Mouse (Mus musculus) neural tube, embryonic 13.5 days (tissue): ENCODE data around the gene Tnrc6c. TPM values are rescaled to one million over a fixed set of nuclear protein-coding genes. Genes with fewer than 3 reads are reported as not detected.

Experiments used
- ATAC-seq: fragments of 200-750 bp; cut with Nextera tagmentation; 2 replicates; pipeline ENCODE4 v1.8.0; 2017; ENCODE audit warnings: low read depth, mild to moderate bottlenecking, moderate TSS enrichment, moderate library complexity
- H3K27ac ChIP-seq: fragments of 300-500 bp; sonication (generic); replicated peaks from 2 replicates; pipeline ENCODE4 v1.5.1; 2015; ENCODE audit warnings: moderate library complexity, mild to moderate bottlenecking, inconsistent platforms
- H3K27me3 ChIP-seq: fragments of 300-500 bp; sonication (generic); 2 replicates; pipeline ENCODE4 v1.6.1; 2015; ENCODE audit warnings: mild to moderate bottlenecking, inconsistent platforms
- H3K36me3 ChIP-seq: fragments of 300-500 bp; sonication (generic); 2 replicates; pipeline ENCODE4 v1.6.1; 2015; ENCODE audit warnings: mild to moderate bottlenecking, inconsistent platforms
- H3K4me1 ChIP-seq: fragments of 300-500 bp; sonication (generic); replicated peaks from 2 replicates; pipeline ENCODE4 v1.6.1; 2015; ENCODE audit warnings: inconsistent platforms
- H3K4me2 ChIP-seq: fragments of 300-500 bp; sonication (generic); 2 replicates; pipeline ENCODE4 v1.6.1; 2015; ENCODE audit warnings: inconsistent platforms, mild to moderate bottlenecking, moderate library complexity
- H3K4me3 ChIP-seq: fragments of 300-500 bp; sonication (generic); 2 replicates; pipeline ENCODE4 v1.5.1; 2015; ENCODE audit warnings: mild to moderate bottlenecking, inconsistent platforms
- H3K9ac ChIP-seq: fragments of 300-500 bp; sonication (generic); 2 replicates; pipeline ENCODE4 v1.6.1; 2015; ENCODE audit warnings: moderate library complexity, mild to moderate bottlenecking, inconsistent platforms
- H3K9me3 ChIP-seq: fragments of 300-500 bp; sonication (generic); 2 replicates; pipeline ENCODE4 v1.6.1; 2016; ENCODE audit warnings: inconsistent platforms
- WGBS: fragments of 180-500 bp; shearing (Covaris S2); methylation state at CpG from one replicate; pipeline ENCODE4 v1.1.7; 2015; 5-methylcytosine and 5-hydroxymethylcytosine counted together
- polyA plus RNA-seq: library from polyadenylated mRNA; unstranded; fragments of >200 nt; fragmentation: Nextera tagmentation; extraction: Ambion mirVana; gene quantifications from 2 replicates; pipeline ENCODE4 v1.2.1, GENCODE M21; 2015

Gene Tnrc6c
- polyA plus RNA-seq, 1 experiment from 2014 or later: 26.5 TPM

DNA sequence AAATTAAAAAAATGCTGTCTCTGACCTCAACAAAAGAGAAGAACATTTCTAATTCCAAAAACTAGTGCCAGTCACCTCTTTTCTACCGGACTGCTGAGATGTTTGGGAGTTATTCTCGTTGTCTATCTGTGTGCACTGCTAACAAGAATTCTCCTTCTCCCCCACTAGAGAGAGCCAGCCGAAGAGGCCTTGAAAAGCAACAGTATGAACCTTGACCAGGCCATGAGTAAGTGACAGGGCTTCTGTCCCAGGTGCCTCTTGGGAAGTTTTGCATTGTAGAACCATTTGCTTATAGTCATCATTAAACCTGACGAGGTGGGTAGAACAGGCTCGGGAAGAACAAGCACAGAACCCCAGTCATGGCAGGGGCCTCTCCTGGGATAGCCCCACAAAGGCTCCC, 84.0 kb downstream of the Tnrc6c start:
- no peak overlapping the region for H3K27ac ChIP-seq
- H3K27me3 ChIP-seq: no peaks in the 10 kb centered on the region
- H3K4me1 ChIP-seq: no peaks in the 10 kb centered on the region
- no peaks in the 10 kb centered on the region for H3K9me3 ChIP-seq
- ATAC-seq: no peak
- H3K36me3 ChIP-seq: peaks cover 97% of the 10 kb centered on the region
- no peak overlapping the region for H3K4me3 ChIP-seq
- no peak overlapping the region for H3K4me2 ChIP-seq
- no peak overlapping the region for H3K9ac ChIP-seq
- 91% methylated on average over 5 of the region's 5 CpGs for WGBS

DNA sequence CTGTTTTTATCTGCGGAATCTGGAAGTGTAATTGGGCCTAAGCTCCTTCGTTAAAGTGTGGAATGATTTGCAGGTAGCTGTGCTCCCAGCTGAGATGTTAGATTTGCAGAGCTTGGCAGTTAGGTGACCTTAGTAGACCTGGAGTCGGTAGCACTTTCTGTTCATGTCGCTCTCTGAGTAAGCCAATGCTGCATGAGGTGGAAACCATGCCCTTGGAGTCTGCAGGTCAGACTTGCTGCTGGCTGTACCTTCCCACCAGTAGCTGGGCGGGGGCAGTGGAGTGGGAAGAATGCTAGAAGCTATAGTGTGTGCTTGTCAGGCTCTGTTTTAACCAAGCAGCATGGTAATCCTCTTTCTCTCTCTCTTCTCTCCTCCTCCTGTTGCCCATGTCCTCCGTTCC, 87.0 kb downstream of the Tnrc6c start:
- Histone ChIP-seq H3K4me1 (no peaks in the 10 kb centered on the region), H3K27ac (no peak overlapping the region), H3K4me2 (no peak overlapping the region), H3K27me3 (no peaks in the 10 kb centered on the region), H3K36me3 (peaks cover 99% of the 10 kb centered on the region), H3K4me3 (no peak overlapping the region), H3K9ac (no peak overlapping the region), H3K9me3 (no peaks in the 10 kb centered on the region)
- WGBS: 88% methylated on average over 6 of the region's 6 CpGs
- ATAC-seq: no peak

DNA sequence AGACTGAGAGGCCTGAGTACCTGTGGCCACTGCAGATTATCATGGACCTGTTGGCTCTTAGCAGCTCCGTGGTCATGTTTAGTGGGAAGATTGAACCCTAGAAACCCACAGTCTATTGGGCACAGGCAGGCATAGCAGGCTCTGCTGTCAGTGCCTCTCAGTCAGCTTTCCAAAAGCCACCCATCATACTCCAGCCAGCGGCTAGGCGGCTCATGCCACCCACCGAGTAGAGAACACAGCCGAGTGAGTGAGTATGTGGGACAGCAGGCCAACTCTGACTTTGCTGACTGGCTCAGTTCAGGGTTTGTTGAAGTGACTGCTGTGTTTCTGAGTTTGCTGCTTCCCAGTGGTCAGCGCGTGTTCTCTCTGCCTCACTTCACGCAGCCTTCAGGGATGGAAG, 88.2 kb downstream of the Tnrc6c start:
- Histone ChIP-seq H3K4me3 (no peak overlapping the region), H3K27me3 (no peaks in the 10 kb centered on the region), H3K4me1 (no peaks in the 10 kb centered on the region), H3K4me2 (no peak overlapping the region), H3K36me3 (peaks cover 98% of the 10 kb centered on the region), H3K9me3 (no peaks in the 10 kb centered on the region), H3K27ac (no peak overlapping the region; the same call in 1 of the 2 replicates), H3K9ac (no peak overlapping the region)
- ATAC-seq: no peak
- 89% methylated on average over 8 of the region's 8 CpGs for WGBS

DNA sequence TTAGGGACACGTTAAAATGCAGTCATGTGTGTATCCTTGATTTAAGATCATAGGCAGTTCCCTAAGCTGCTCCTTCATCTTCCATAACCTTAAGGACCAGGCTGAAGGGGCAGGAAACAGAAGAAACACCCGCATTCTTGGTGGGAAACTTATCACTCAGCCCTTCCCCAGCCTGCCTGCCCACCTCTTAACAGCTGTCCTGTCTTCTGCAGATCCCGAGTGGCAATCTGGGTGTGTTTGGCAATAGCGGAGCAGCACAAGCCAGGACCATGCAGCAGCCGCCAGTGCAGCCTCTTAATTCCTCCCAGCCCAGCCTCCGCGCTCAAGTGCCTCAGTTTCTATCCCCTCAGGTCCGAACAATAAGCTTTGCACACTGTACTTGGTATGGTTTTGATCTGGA, 88.6 kb downstream of the Tnrc6c start:
- peaks cover 98% of the 10 kb centered on the region for H3K36me3 ChIP-seq
- ATAC-seq: no peak
- 90% methylated on average over 8 of the region's 8 CpGs for WGBS
- no peak overlapping the region for H3K9ac ChIP-seq
- no peaks in the 10 kb centered on the region for H3K27me3 ChIP-seq
- H3K9me3 ChIP-seq: no peaks in the 10 kb centered on the region
- H3K27ac ChIP-seq: no peak overlapping the region
- H3K4me1 ChIP-seq: no peaks in the 10 kb centered on the region
- H3K4me3 ChIP-seq: no peak overlapping the region
- H3K4me2 ChIP-seq: no peak overlapping the region

DNA sequence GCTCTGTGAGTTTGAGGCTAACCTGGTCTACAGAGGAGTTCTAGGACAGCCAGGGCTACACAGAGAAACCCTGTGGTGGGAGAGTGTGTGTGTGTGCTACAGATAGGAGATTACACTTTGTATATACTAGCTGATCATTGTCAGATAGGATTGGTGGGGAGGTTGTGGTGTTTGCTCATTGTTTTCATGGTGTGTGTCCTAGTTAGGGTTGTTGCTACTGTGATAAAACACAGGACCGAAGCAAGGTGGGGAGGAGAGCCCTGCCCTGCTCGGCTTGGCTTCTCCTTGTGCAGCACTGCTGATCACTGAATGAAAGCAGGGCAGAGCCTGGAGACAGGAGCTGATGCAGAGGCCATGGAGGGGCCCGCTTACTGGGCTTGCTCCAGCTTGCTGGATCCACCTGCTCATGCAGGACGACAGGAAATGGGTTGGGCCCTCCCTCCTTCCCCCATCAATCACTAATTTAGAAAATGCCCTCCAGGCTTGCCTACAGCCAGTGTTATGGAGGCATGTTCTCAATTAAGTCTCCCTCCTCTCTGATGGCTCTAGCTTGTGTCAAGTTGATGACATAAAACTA, 89.5 kb downstream of the Tnrc6c start:
- 69% methylated on average over 4 of the region's 4 CpGs for WGBS
- no peak for ATAC-seq
- Histone ChIP-seq H3K4me3 (no peak overlapping the region), H3K4me1 (no peaks in the 10 kb centered on the region), H3K36me3 (peaks cover 98% of the 10 kb centered on the region), H3K9me3 (no peaks in the 10 kb centered on the region), H3K27me3 (no peaks in the 10 kb centered on the region), H3K27ac (no peak overlapping the region), H3K4me2 (no peak overlapping the region), H3K9ac (no peak overlapping the region)

DNA sequence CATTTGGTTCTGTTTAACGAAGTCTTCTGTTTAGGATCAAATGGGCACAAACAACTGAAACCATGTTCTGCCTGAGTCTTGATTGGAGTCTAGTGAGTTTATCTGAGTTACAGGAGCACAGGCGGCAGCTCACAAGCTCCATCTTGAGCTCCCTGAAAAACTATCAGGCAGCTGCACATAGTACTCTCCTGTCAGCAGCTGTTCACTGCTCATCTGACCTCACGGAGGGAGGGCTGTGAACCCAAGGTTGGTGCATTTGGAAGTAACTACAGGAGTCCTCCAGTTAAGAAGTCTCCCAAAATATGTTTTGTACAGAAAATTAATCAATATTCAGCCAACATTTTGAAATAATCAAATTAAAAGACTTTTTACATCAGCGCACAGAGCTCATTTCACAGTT, 94.5 kb downstream of the Tnrc6c start:
- no peak overlapping the region for H3K4me3 ChIP-seq
- H3K4me1 ChIP-seq: no peaks in the 10 kb centered on the region
- ATAC-seq: no peak
- WGBS: 89% methylated on average over 4 of the region's 4 CpGs
- H3K9me3 ChIP-seq: no peaks in the 10 kb centered on the region
- no peak overlapping the region for H3K27ac ChIP-seq
- H3K36me3 ChIP-seq: peaks cover 98% of the 10 kb centered on the region
- no peak overlapping the region for H3K9ac ChIP-seq
- H3K4me2 ChIP-seq: no peak overlapping the region
- no peaks in the 10 kb centered on the region for H3K27me3 ChIP-seq

DNA sequence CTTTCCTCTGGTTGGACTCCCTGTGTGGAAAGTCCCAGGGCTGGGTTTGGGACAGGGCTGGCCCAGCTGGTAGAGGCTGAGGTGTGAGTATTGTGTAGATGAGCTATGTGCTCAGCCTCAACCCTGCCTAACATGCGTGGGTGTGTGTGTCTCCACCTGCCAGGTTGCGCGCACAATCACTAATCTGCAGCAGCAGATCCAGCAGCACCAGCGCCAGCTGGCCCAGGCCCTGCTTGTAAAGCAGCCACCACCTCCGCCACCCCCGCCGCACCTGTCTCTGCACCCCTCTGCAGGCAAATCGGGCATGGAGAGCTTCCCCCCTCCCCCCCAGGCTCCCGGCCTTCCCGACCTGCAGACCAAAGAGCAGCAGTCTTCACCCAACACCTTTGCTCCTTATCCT, 95.3 kb downstream of the Tnrc6c start:
- 96% methylated on average over 10 of the region's 10 CpGs for WGBS
- H3K9ac ChIP-seq: no peak overlapping the region
- no peaks in the 10 kb centered on the region for H3K9me3 ChIP-seq
- peaks cover 98% of the 10 kb centered on the region for H3K36me3 ChIP-seq
- H3K27me3 ChIP-seq: no peaks in the 10 kb centered on the region
- ATAC-seq: no peak
- no peak overlapping the region for H3K27ac ChIP-seq
- H3K4me3 ChIP-seq: no peak overlapping the region
- no peaks in the 10 kb centered on the region for H3K4me1 ChIP-seq
- no peak overlapping the region for H3K4me2 ChIP-seq

DNA sequence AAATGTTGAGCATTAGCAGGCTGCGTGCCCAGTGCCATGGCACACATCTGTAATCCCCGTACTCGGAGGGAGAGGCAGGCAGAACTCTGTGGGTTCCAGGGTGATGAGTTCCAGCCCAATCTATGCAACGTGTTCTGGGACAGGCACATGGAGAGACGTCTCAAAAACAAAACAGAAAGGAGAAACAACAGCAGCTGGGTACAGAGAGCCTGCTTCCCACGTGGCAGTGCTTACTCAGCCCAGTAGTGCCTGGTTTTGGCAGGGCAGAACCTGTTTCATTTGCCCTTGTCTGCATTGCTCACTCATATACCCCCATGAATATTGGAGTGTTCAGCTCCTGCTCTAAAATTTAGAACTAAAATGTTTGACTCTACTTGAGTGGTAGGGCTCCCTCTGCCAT, 97.5 kb downstream of the Tnrc6c start:
- no peak for ATAC-seq
- no peak overlapping the region for H3K9ac ChIP-seq
- no peak overlapping the region for H3K4me2 ChIP-seq
- H3K27ac ChIP-seq: no peak overlapping the region
- no peaks in the 10 kb centered on the region for H3K27me3 ChIP-seq
- 87% methylated on average over 6 of the region's 6 CpGs for WGBS
- no peaks in the 10 kb centered on the region for H3K9me3 ChIP-seq
- H3K4me1 ChIP-seq: no peaks in the 10 kb centered on the region
- peaks cover 98% of the 10 kb centered on the region for H3K36me3 ChIP-seq
- H3K4me3 ChIP-seq: no peak overlapping the region

DNA sequence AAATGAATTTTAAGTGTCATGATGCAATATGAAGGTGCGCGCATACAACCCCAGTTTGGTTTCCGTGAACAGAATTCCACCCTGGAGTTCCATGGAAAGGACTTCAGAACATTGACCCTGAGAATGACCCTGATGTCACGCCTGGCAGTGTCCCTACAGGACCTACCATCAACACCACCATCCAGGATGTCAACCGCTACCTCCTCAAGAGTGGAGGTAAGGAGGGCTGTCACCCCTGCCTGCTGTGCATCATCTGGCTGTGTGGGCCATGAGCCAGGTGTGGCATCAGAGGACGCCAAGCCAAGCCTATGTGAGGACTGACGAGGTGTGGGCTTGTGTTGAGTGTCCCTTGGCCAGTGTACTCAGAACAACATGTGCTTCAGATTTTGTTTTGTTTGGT, 101.8 kb downstream of the Tnrc6c start:
- H3K27ac ChIP-seq: no peak overlapping the region
- H3K9ac ChIP-seq: no peak overlapping the region
- no peaks in the 10 kb centered on the region for H3K4me1 ChIP-seq
- H3K9me3 ChIP-seq: no peaks in the 10 kb centered on the region
- no peak for ATAC-seq
- H3K4me2 ChIP-seq: no peak overlapping the region
- H3K27me3 ChIP-seq: no peaks in the 10 kb centered on the region
- 96% methylated on average over 7 of the region's 7 CpGs for WGBS
- H3K36me3 ChIP-seq: peaks cover 100% of the 10 kb centered on the region
- no peak overlapping the region for H3K4me3 ChIP-seq

DNA sequence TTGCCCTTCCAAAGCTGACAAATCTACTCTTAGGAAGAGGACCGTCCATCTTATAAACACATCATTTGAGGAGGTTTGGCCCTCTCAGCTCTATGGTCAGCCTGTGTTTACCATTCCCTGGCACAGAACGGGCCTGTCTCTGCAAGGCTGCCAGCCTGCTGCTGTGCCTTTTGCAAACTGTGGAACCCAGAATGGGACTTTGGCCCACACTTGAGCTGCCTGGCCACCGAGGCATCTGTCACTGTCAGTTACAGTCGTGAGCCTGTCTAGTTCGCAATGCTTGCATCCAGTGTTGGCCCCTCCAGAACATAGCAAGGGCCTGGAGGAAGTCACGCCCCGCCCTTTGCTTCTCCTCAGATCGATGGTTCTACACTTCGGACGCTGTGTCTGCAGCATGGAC, 105.2 kb downstream of the Tnrc6c start:
- no peaks in the 10 kb centered on the region for H3K9me3 ChIP-seq
- H3K27me3 ChIP-seq: no peaks in the 10 kb centered on the region
- no peaks in the 10 kb centered on the region for H3K4me1 ChIP-seq
- H3K9ac ChIP-seq: no peak overlapping the region
- peaks cover 98% of the 10 kb centered on the region for H3K36me3 ChIP-seq
- 94% methylated on average over 10 of the region's 10 CpGs for WGBS
- H3K4me2 ChIP-seq: no peak overlapping the region
- no peak overlapping the region for H3K4me3 ChIP-seq
- no peak overlapping the region for H3K27ac ChIP-seq
- no peak for ATAC-seq

DNA sequence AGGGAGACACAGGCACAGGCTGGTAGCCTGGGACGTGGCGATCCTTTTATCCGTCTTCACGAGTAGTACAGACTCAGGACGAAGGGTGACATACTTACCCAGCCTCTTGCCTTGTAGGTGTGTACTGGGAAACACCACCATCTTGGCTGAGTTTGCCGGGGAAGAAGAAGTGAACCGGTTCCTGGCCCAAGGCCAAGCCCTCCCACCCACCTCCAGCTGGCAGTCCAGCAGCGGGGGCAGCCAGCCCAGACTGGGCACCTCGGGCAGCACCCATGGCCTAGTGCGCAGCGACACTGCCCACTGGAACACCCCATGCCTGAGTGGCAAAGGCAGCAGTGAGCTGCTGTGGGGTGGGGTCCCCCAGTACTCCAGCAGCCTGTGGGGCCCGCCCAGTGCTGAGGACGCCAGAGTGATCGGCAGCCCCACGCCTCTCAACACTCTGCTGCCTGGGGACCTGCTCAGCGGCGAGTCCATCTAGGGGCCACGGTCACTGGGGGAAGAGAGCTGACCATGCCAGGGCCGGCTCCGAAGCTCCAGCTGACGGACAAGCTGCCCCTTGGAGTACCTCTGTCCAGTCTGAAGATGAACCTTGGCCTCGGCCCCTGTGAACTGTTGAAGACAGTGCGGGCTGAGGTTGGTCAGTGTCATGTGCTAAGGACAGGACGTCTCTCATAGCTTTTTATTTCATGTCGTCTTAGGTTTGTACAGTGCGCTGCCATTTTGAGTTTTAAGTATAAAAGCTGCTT, 106.5 kb downstream of the Tnrc6c start:
- Histone ChIP-seq H3K36me3 (peaks cover 98% of the 10 kb centered on the region), H3K9me3 (no peaks in the 10 kb centered on the region), H3K4me3 (no peak overlapping the region), H3K4me1 (no peaks in the 10 kb centered on the region), H3K9ac (no peak overlapping the region), H3K27me3 (no peaks in the 10 kb centered on the region), H3K4me2 (no peak overlapping the region), H3K27ac (no peak overlapping the region)
- WGBS: 90% methylated on average over 26 of the region's 26 CpGs
- no peak for ATAC-seq

DNA sequence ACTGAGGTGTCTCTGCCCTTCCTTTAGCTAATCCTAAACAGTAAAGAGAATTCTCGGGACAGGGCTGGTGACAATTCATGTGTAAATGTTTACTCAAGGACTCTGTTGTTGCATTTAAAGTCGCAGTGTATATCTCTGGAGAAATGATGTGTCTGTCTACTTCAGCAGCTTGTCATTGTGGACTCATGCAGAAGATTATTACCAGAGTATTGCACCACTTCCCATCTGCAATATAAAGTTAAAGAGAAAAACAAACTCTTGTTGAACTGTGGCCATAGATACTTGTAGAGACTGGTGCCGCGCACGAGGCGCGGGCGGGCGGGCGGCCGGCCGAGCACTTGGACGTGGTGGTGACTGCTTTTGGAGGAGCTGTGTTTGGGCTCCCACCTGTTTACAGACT, 107.7 kb downstream of the Tnrc6c start:
- H3K27ac ChIP-seq: no peak overlapping the region
- ATAC-seq: no peak
- H3K4me2 ChIP-seq: no peak overlapping the region
- no peaks in the 10 kb centered on the region for H3K9me3 ChIP-seq
- H3K4me3 ChIP-seq: no peak overlapping the region
- 93% methylated on average over 13 of the region's 13 CpGs for WGBS
- H3K27me3 ChIP-seq: no peaks in the 10 kb centered on the region
- H3K4me1 ChIP-seq: no peaks in the 10 kb centered on the region
- H3K36me3 ChIP-seq: peaks cover 96% of the 10 kb centered on the region
- H3K9ac ChIP-seq: no peak overlapping the region

DNA sequence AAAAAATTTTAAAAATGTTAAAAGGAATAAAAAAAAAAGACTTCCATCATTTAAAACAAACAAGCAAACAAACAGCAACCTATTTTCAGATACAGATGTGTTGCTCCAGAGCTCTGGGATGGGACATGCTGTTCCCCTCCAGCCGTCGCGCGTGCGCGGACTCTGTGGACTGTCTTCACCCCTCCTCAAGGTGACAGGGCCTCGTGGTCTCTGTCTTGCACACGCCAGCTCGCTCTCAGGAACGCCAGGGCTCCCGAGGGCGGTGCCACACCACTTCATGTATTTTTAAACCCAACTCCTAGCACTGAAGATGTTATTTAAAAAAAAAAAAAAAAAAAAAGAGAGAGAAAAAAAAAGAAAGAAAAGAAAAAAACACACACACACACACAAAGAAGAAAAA, 108.2 kb downstream of the Tnrc6c start:
- Histone ChIP-seq H3K9ac (no peak overlapping the region), H3K27me3 (no peaks in the 10 kb centered on the region), H3K9me3 (no peaks in the 10 kb centered on the region), H3K27ac (no peak overlapping the region), H3K4me1 (no peaks in the 10 kb centered on the region), H3K4me2 (no peak overlapping the region), H3K4me3 (no peak overlapping the region), H3K36me3 (peaks cover 94% of the 10 kb centered on the region)
- no peak for ATAC-seq
- WGBS: 92% methylated on average over 12 of the region's 12 CpGs
